Mouse (Mus musculus) heart, adult 2 months (tissue): ENCODE measurements around the gene Msh5.

Source experiments
- CTCF ChIP-seq: fragments of 200-600 bp; IDR thresholded peaks from 2 replicates; pipeline ENCODE4 v1.8.1; 2022; ENCODE audit warnings: antibody characterized with exemption, mild to moderate bottlenecking, moderate library complexity
- EP300 ChIP-seq: fragments of 200-500 bp; IDR thresholded peaks from 2 replicates; pipeline ENCODE4 v1.6.1; 2011; ENCODE audit warnings: low read depth, low read length, control low read depth; ENCODE audit not compliant: insufficient read depth
- POLR2A ChIP-seq: fragments of 200-500 bp; IDR thresholded peaks from 2 replicates; pipeline ENCODE4 v1.6.1; 2011; ENCODE audit warnings: mild to moderate bottlenecking, low read depth, low read length, control low read depth; ENCODE audit not compliant: insufficient read depth

DNA sequence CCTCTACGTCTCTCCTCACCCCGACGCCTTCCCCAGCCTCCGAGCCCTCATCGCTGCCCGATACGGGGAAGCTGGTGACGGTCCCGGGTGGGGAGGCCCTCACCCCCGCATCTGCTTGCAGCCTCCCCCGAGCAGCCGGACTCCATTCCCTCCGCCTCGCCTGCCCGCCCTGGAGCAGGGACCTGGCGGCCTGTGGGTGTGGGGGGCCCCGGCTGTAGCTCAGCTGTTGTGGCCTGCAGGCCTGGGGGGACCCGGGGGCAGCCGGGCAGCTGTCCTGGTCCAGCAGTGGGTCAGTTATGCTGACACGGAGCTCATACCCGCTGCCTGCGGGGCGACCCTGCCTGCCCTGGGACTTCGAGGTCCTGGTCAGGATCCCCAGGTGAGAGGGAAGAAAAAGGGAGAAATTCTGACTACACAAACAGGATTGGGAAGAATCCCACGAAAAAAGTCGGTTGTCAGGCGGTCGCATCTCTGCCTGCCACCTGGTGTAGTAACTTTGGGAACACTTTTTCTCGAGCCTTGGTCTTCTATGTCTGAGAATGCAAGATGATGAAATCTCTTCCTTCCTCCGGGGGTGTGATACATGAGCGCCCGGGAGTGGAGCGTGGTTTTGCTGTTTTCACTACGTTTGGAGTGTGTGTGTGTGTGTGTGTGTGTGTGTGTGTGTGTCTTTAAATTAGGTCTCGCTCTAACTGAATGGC lies 44.9 kb downstream of the Msh5 start:
- no peak for TF ChIP-seq CTCF
- TF ChIP-seq POLR2A, result no peak
- no peak for TF ChIP-seq EP300
